Mouse (Mus musculus) ES-Bruce4 (cell line): ENCODE measurements around the gene Spice1.

Experiments
- CTCF ChIP-seq: IDR thresholded peaks from one replicate; pipeline ENCODE4 v1.8.1; 2011; ENCODE audit warnings: low read depth, low read length
- POLR2A ChIP-seq: IDR thresholded peaks from one replicate; pipeline ENCODE4 v1.8.1; 2011; ENCODE audit warnings: low read length; ENCODE audit not compliant: insufficient read depth

DNA sequence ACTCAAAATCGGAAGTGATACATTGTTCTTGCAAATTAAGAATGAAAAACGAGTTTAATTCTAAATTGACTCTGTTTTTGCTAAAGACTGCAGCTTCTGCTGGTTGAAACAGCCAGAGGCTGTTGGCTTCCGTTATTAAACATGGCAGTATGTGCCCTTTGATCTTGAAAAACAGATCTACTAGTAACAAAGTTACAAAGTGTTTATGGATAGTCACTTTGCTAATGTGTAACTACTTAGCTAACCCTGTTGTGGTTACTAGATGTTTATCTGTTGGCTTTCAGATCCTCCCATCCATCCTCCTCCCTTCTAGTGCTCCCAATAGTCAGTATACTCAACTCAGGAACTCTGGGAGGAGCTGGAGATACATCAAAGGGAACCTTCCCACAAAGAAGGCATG, 41.3 kb upstream of the Spice1 start:
- TF ChIP-seq CTCF: no peak
- no peak for TF ChIP-seq POLR2A
